In genomic region chr11:73047542-73047996, GRCm38 (mm10) we compare ENCODE assay signal across 8 mouse cellular contexts. TPM values are rescaled to one million over a fixed set of nuclear protein-coding genes. Genes with fewer than 3 reads are reported as not detected.
DNase-seq lines count a peak whose midpoint lies in the region; ATAC-seq and TF ChIP-seq lines count a peak whose summit lies in the region.

Gene Ncbp3, plus strand, starts transcription at chr11:73047783.

- H3K9me3 ChIP-seq in MEL (replicated peaks; ENCODE audit: insufficient read depth, low read length): no peaks in the 10 kb centered on the region
- no peaks in the 10 kb centered on the region for H3K9me3 ChIP-seq in forebrain, postnatal 0 days (ENCODE audit: low read length)
- no peaks in the 10 kb centered on the region for H3K9me3 ChIP-seq in lung, embryonic 16.5 days (ENCODE audit: control insufficient read depth, low read length)

- TF ChIP-seq CTCF in MEL (IDR thresholded peaks at IDR 0.05 in 2 of 3, conservative IDR thresholded peaks at IDR 0.05 in 1 of 3; ENCODE audit: control insufficient read depth in 1 of 3, insufficient read depth in 1 of 3, low read depth in 2 of 3, low read length in 3 of 3, poor library complexity in 1 of 3, severe bottlenecking in 1 of 3): peak; percentile 36 to 95 (median 85); a peak in 5 of 6 replicates
- TF ChIP-seq CTCF in cerebellum, adult 2 months (IDR thresholded peaks at IDR 0.05; ENCODE audit: borderline replicate concordance, insufficient read depth, low read depth, low read length): peak; percentile 72
- peak; percentile 86 for TF ChIP-seq CTCF in forebrain, postnatal 0 days (IDR thresholded peaks at IDR 0.05; ENCODE audit: low read depth)

- peaks cover 6 to 15% of the 10 kb centered on the region in 2 experiments for H3K4me1 ChIP-seq in MEL (ENCODE audit: control insufficient read depth in 1 of 2, insufficient read depth in 2 of 2, low read length in 2 of 2)
- no peaks in the 10 kb centered on the region for H3K4me1 ChIP-seq in cerebellum, adult 2 months (ENCODE audit: control insufficient read depth, insufficient read depth, low read length)
- H3K4me1 ChIP-seq in forebrain, postnatal 0 days (ENCODE audit: insufficient read depth): 0 out of 2 replicates have a peak, but pooled peaks cover 4% of the 10 kb centered on the region
- peaks cover 16% of the 10 kb centered on the region for H3K4me1 ChIP-seq in lung, embryonic 16.5 days (replicated peaks; ENCODE audit: control insufficient read depth, insufficient read depth, low read length)

- H3K79me2 ChIP-seq in MEL (ENCODE audit: control insufficient read depth, insufficient read depth, low read length, poor library complexity): peaks cover 16% of the 10 kb centered on the region

- peak; percentile 99 for DNase-seq in MEL (ENCODE audit: low read depth, low spot score)
- peak; percentile 96 to 97 for DNase-seq in cerebellum, adult 2 months
- peak; percentile 97 for DNase-seq in forebrain, postnatal 0 days
- peak; percentile 97 for DNase-seq in heart, postnatal 4 days
- DNase-seq in layer of hippocampus, adult 9-10 months (ENCODE audit: low spot score): peak; percentile 93
- peak; percentile 93 for DNase-seq in ovary, postnatal 10 days (ENCODE audit: low spot score)
- peak; percentile 96 to 99 for DNase-seq in thymus, postnatal 10 days (ENCODE audit: low spot score in 2 of 2)

- peak in 1 of 2 experiments; percentile 56; a peak in 2 of 4 replicates for TF ChIP-seq EP300 in MEL (IDR thresholded peaks at IDR 0.05; ENCODE audit: low read depth in 1 of 2, low read length in 2 of 2)

- peak within 1 kb of the TSS; percentile 73 for H3K27ac ChIP-seq in MEL (ENCODE audit: control insufficient read depth, low read depth, low read length)
- H3K27ac ChIP-seq in cerebellum, adult 2 months (ENCODE audit: insufficient read depth, low read length): peak within 1 kb of the TSS; percentile 83
- peak within 1 kb of the TSS; percentile 85 for H3K27ac ChIP-seq in forebrain, postnatal 0 days (ENCODE audit: low read depth, low read length)
- peak within 1 kb of the TSS; percentile 80 for H3K27ac ChIP-seq in lung, embryonic 16.5 days (ENCODE audit: low read length)

- 2% methylated on average over 39 of the region's 39 CpGs for WGBS in cerebellum, adult 2 months
- WGBS in forebrain, postnatal 0 days: under 1% methylated on average over 39 of the region's 39 CpGs
- under 1% methylated on average over 35 of the region's 39 CpGs for WGBS in lung, embryonic 16.5 days

- H3K4me2 ChIP-seq in forebrain, postnatal 0 days (ENCODE audit: low read depth): peak within 1 kb of the TSS; percentile 77
- peak within 1 kb of the TSS; percentile 83 for H3K4me2 ChIP-seq in lung, embryonic 16.5 days (ENCODE audit: low read depth, low read length)

- H3K36me3 ChIP-seq in MEL (ENCODE audit: control insufficient read depth in 1 of 2, insufficient read depth in 2 of 2, low read length in 2 of 2): peaks cover 5 to 16% of the 10 kb centered on the region in 2 experiments; a peak in 3 of 4 replicates
- peaks cover 6% of the 10 kb centered on the region for H3K36me3 ChIP-seq in forebrain, postnatal 0 days (ENCODE audit: insufficient read depth)
- peaks cover 7% of the 10 kb centered on the region for H3K36me3 ChIP-seq in lung, embryonic 16.5 days (ENCODE audit: control insufficient read depth, insufficient read depth, low read length)

- TF ChIP-seq RAD21 in MEL (IDR thresholded peaks at IDR 0.05; ENCODE audit: low read depth, low read length): no peak

- no peaks in the 10 kb centered on the region for H3K27me3 ChIP-seq in MEL (ENCODE audit: control insufficient read depth in 1 of 2, insufficient read depth in 2 of 2, low read length in 2 of 2)
- no peaks in the 10 kb centered on the region for H3K27me3 ChIP-seq in cerebellum, adult 2 months (ENCODE audit: control insufficient read depth, insufficient read depth, low read length)
- no peaks in the 10 kb centered on the region for H3K27me3 ChIP-seq in forebrain, postnatal 0 days (ENCODE audit: insufficient read depth, low read length)
- no peaks in the 10 kb centered on the region for H3K27me3 ChIP-seq in lung, embryonic 16.5 days (ENCODE audit: control insufficient read depth, insufficient read depth, low read depth, low read length)

- TF ChIP-seq POLR2A in MEL (IDR thresholded peaks at IDR 0.05; ENCODE audit: control insufficient read depth in 1 of 2, insufficient read depth in 1 of 2, low read depth in 1 of 2, low read length in 2 of 2, poor library complexity in 1 of 2): peak; percentile 90 to 92
- peak; percentile 70; the same call in 1 of the 2 replicates for TF ChIP-seq POLR2A in cerebellum, adult 2 months (IDR thresholded peaks at IDR 0.05; ENCODE audit: borderline replicate concordance, insufficient read depth, low read length)

- H3K9ac ChIP-seq in MEL (ENCODE audit: control insufficient read depth, low read depth, low read length, poor library complexity, severe bottlenecking): peak within 1 kb of the TSS; percentile 92
- H3K9ac ChIP-seq in forebrain, postnatal 0 days: peak within 1 kb of the TSS; percentile 92
- peak within 1 kb of the TSS; percentile 91 for H3K9ac ChIP-seq in lung, embryonic 16.5 days (ENCODE audit: low read length)

- ATAC-seq in forebrain, postnatal 0 days: peak; percentile 98
- peak; percentile 95 for ATAC-seq in lung, embryonic 16.5 days (ENCODE audit: low read depth)

- peak within 1 kb of the TSS; percentile 81 to 88 for H3K4me3 ChIP-seq in MEL (ENCODE audit: control insufficient read depth in 1 of 2, insufficient read depth in 1 of 2, low read depth in 2 of 2, low read length in 2 of 2)
- peak within 1 kb of the TSS; percentile 98 for H3K4me3 ChIP-seq in cerebellum, adult 2 months (replicated peaks; ENCODE audit: insufficient read depth, low read depth, low read length)
- H3K4me3 ChIP-seq in forebrain, postnatal 0 days (ENCODE audit: low read depth, low read length): peak within 1 kb of the TSS; percentile 98
- peak within 1 kb of the TSS; percentile 70 for H3K4me3 ChIP-seq in lung, embryonic 16.5 days (ENCODE audit: low read length)

TF ChIP-seq in MEL, 35 proteins besides CTCF, POLR2A, EP300 and RAD21 (continues in another document):
- TF ChIP-seq NELFE (IDR thresholded peaks at IDR 0.05; ENCODE audit: low read depth, low read length): peak; percentile 96
- no peak for TF ChIP-seq BHLHE40 (IDR thresholded peaks at IDR 0.05; ENCODE audit: borderline replicate concordance, low read depth, low read length)
- TF ChIP-seq ZNF384 (IDR thresholded peaks at IDR 0.05; ENCODE audit: low read depth, low read length): no peak
- TF ChIP-seq ETS1 (IDR thresholded peaks at IDR 0.05; ENCODE audit: low read depth, low read length): peak; percentile 82
- TF ChIP-seq POLR2AphosphoS2 (IDR thresholded peaks at IDR 0.05; ENCODE audit: low read length): peak; percentile 86
- no peak for TF ChIP-seq USF2 (IDR thresholded peaks at IDR 0.05; ENCODE audit: borderline replicate concordance in 1 of 2, insufficient read depth in 1 of 2, low read depth in 1 of 2, low read length in 2 of 2)
- no peak for TF ChIP-seq MYB (IDR thresholded peaks at IDR 0.05; ENCODE audit: low read depth, low read length)
- peak; percentile 88 for TF ChIP-seq TCF12 (IDR thresholded peaks at IDR 0.05; ENCODE audit: low read depth, low read length)
- TF ChIP-seq MYC (IDR thresholded peaks at IDR 0.05; ENCODE audit: low read depth, low read length): no peak
- TF ChIP-seq GATA1 (IDR thresholded peaks at IDR 0.05; ENCODE audit: low read depth, low read length): peak; percentile 62
- TF ChIP-seq ZKSCAN1 (IDR thresholded peaks at IDR 0.05; ENCODE audit: low read depth, low read length): no peak
- TF ChIP-seq JUND (IDR thresholded peaks at IDR 0.05; ENCODE audit: low read depth, low read length): no peak
- TF ChIP-seq MAX (IDR thresholded peaks at IDR 0.05; ENCODE audit: low read length): 0 out of 2 replicates have a peak, but pooled peaks have one; percentile 30
- TF ChIP-seq MXI1 (IDR thresholded peaks at IDR 0.05; ENCODE audit: low read depth, low read length): peak; percentile 88
- no peak for TF ChIP-seq MAFK (IDR thresholded peaks at IDR 0.05; ENCODE audit: borderline replicate concordance, low read depth, low read length)
- no peak for TF ChIP-seq MEF2A (IDR thresholded peaks at IDR 0.05; ENCODE audit: extremely low read depth, insufficient replicate concordance, low read depth, low read length, poor library complexity, severe bottlenecking)
- TF ChIP-seq ZC3H11A (IDR thresholded peaks at IDR 0.05; ENCODE audit: low read depth, low read length): no peak
- peak; percentile 98 for TF ChIP-seq SIN3A (IDR thresholded peaks at IDR 0.05; ENCODE audit: low read length)
- TF ChIP-seq CHD1 (IDR thresholded peaks at IDR 0.05; ENCODE audit: low read depth, low read length): no peak
- TF ChIP-seq GABPA (IDR thresholded peaks at IDR 0.05; ENCODE audit: low read depth, low read length): peak; percentile 96; the same call in 1 of the 2 replicates
- peak; percentile 25; the same call in 1 of the 2 replicates for TF ChIP-seq SMC3 (IDR thresholded peaks at IDR 0.05; ENCODE audit: low read depth, low read length)
- no peak for TF ChIP-seq CHD2 (IDR thresholded peaks at IDR 0.05; ENCODE audit: low read length)
- TF ChIP-seq E2F4 (IDR thresholded peaks at IDR 0.05; ENCODE audit: borderline replicate concordance, low read depth, low read length): no peak
- peak; percentile 88; the same call in 1 of the 2 replicates for TF ChIP-seq ZMIZ1 (IDR thresholded peaks at IDR 0.05; ENCODE audit: low read depth, low read length)
- TF ChIP-seq MAZ (IDR thresholded peaks at IDR 0.05; ENCODE audit: low read depth, low read length): peak; percentile 94
- no peak; the same call in 1 of the 2 replicates for TF ChIP-seq KAT2A (conservative IDR thresholded peaks at IDR 0.05; ENCODE audit: low read depth, low read length)
- TF ChIP-seq RCOR1 (IDR thresholded peaks at IDR 0.05; ENCODE audit: low read depth, low read length): peak; percentile 32; the same call in 1 of the 2 replicates
- TF ChIP-seq USF1 (IDR thresholded peaks at IDR 0.05; ENCODE audit: low read depth, low read length): peak; percentile 53; the same call in 1 of the 2 replicates
- peak; percentile 82 for TF ChIP-seq ELF1 (IDR thresholded peaks at IDR 0.05; ENCODE audit: low read depth, low read length)

RNA-seq across cellular contexts. Expression of gene Ncbp3, which starts in this region (rescaled TPM):
- total RNA-seq in MEL (2012; rRNA removed): 9.3 and 9.6 TPM in 2 replicates
- polyA plus RNA-seq in MEL (2012; ENCODE audit: insufficient read depth in 1 of 2, insufficient read length in 2 of 2, low read depth in 1 of 2, low replicate concordance in 2 of 2, missing spikeins in 1 of 2): 1 to 10 TPM in 1 of 2 experiments, not detected in 1; 8.4 TPM
- polyA plus RNA-seq in cerebellum, adult 2 months (2012; rRNA removed): 6.4 and 6.5 TPM in 2 replicates
- total RNA-seq in forebrain, postnatal 0 days (2014; rRNA removed): 8.5 and 11.0 TPM in 2 replicates
- polyA plus RNA-seq in forebrain, postnatal 0 days (2015; fragmentation: Nextera tagmentation; extraction: Ambion mirVana): 3.6 and 6.1 TPM in 2 replicates
- total RNA-seq in heart, postnatal 4 days (2021): 10 to 100 TPM; 12.0 to 12.2 TPM
- 11.2 and 11.7 TPM in 2 replicates for polyA plus RNA-seq in lung, embryonic 16.5 days (2015; fragmentation: Nextera tagmentation; extraction: Ambion mirVana)

Comparison
In these comparisons a context has a peak if more than half of its experiments do, and no peak if none do; other contexts are left out.
1. Peak in every context shown above with its lines: DNase-seq, ATAC-seq, H3K4me3 ChIP-seq and H3K27ac ChIP-seq.